Mouse (Mus musculus) kidney, postnatal 14 days (tissue): ENCODE results near the gene Dap.

Experiments
- DNase-seq: peaks from one replicate; pipeline ENCODE4 v3.0.0; 2022; ENCODE audit warnings: mixed read lengths

The Dap gene

GRCm38 (mm10) chr15:31237898-31238297 is 13.8 kb downstream of the Dap start:
- DNase-seq = no peak

GRCm38 (mm10) chr15:31238611-31239010 is 14.5 kb downstream of the Dap start:
- no peak for DNase-seq

GRCm38 (mm10) chr15:31239713-31240112 is 15.6 kb downstream of the Dap start:
- no peak for DNase-seq

GRCm38 (mm10) chr15:31240181-31240580 is 16.1 kb downstream of the Dap start:
- DNase-seq = no peak

GRCm38 (mm10) chr15:31243260-31243659 is 19.1 kb downstream of the Dap start:
- no peak for DNase-seq

- no peak for DNase-seq
These were observed 20.8 kb downstream of the Dap start for GRCm38 (mm10) chr15:31244696-31245445.

- no peak for DNase-seq
These were observed 21.8 kb downstream of the Dap start for GRCm38 (mm10) chr15:31245934-31246333.

GRCm38 (mm10) chr15:31247035-31247434 is 22.9 kb downstream of the Dap start:
- no peak for DNase-seq

GRCm38 (mm10) chr15:31248882-31249281 is 24.8 kb downstream of the Dap start:
- no peak for DNase-seq

- no peak for DNase-seq
These were observed 25.9 kb downstream of the Dap start for GRCm38 (mm10) chr15:31250027-31250426.

GRCm38 (mm10) chr15:31250676-31251075 is 26.6 kb downstream of the Dap start:
- DNase-seq = no peak

- DNase-seq = no peak
These were observed 27.1 kb downstream of the Dap start for GRCm38 (mm10) chr15:31251189-31251588.

GRCm38 (mm10) chr15:31252590-31253311 is 28.6 kb downstream of the Dap start:
- DNase-seq = no peak

- no peak for DNase-seq
These were observed 29.3 kb downstream of the Dap start for GRCm38 (mm10) chr15:31253380-31253779.

GRCm38 (mm10) chr15:31253963-31254362 is 29.8 kb downstream of the Dap start:
- DNase-seq = peak; percentile 33

GRCm38 (mm10) chr15:31254939-31255535 is 30.9 kb downstream of the Dap start:
- DNase-seq = no peak

GRCm38 (mm10) chr15:31255762-31256161 is 31.6 kb downstream of the Dap start:
- no peak for DNase-seq

- no peak for DNase-seq
These were observed 33.2 kb downstream of the Dap start for GRCm38 (mm10) chr15:31257329-31257728.

- no peak for DNase-seq
These were observed 34.0 kb downstream of the Dap start for GRCm38 (mm10) chr15:31258029-31258692.

GRCm38 (mm10) chr15:31258693-31259439 is 34.8 kb downstream of the Dap start:
- no peak for DNase-seq

- DNase-seq = no peak
These were observed 37.0 kb downstream of the Dap start for GRCm38 (mm10) chr15:31261094-31261493.

GRCm38 (mm10) chr15:31262361-31262760 is 38.2 kb downstream of the Dap start:
- DNase-seq = peak; percentile 19

GRCm38 (mm10) chr15:31264827-31265226 is 40.7 kb downstream of the Dap start:
- DNase-seq = peak; percentile 85
